Mouse (Mus musculus): ENCODE measurements around the gene Zbtb12. TPM values are rescaled to one million over a fixed set of nuclear protein-coding genes. Genes with fewer than 3 reads are reported as not detected.

The Zbtb12 gene
- total and polyA plus RNA-seq, 3 experiments: 2.4 to 9.3 (median 8.5) TPM

GRCm38 (mm10) chr17:34944362-34944761 lies 65.1 kb downstream of the Zbtb12 start:
- Histone ChIP-seq H3K36me3 (replicated peaks in 1 of 2; ENCODE audit: control insufficient read depth in 1 of 2, insufficient read depth in 1 of 2, low read length in 1 of 2) (peaks cover under 1 to 11% of the 10 kb centered on the region in 2 experiments), H3K27ac (ENCODE audit: insufficient read depth, low read depth) (no peak overlapping the region), H3K4me2 (ENCODE audit: insufficient read depth, low read depth, poor library complexity, severe bottlenecking) (no peak overlapping the region), H3K9ac (ENCODE audit: insufficient read depth, low read depth) (no peak overlapping the region), H3K79me2 (replicated peaks; ENCODE audit: control insufficient read depth, extremely low read depth, insufficient read depth, poor library complexity, severe bottlenecking) (no peaks in the 10 kb centered on the region), H3K4me3 (replicated peaks in 1 of 3; ENCODE audit: low read depth in 2 of 3, low read length in 2 of 3, poor library complexity in 1 of 3) (no peak overlapping the region), H3K9me3 (replicated peaks; ENCODE audit: low read length) (no peaks in the 10 kb centered on the region), H3K4me1 (ENCODE audit: control insufficient read depth in 1 of 2, insufficient read depth in 2 of 2) (peaks cover 0 to 1% of the 10 kb centered on the region in 2 experiments; a peak in 2 of 4 replicates), H3K27me3 (replicated peaks) (no peaks in the 10 kb centered on the region)
- no peak for TF ChIP-seq NRF1 (IDR thresholded peaks at IDR 0.05; ENCODE audit: low read depth, low read length)
- TF ChIP-seq CHD2 (IDR thresholded peaks at IDR 0.05; ENCODE audit: low read length): no peak
- TF ChIP-seq RCOR1 (conservative IDR thresholded peaks at IDR 0.05; ENCODE audit: low read depth, low read length): no peak
- no peak for TF ChIP-seq MAFK (IDR thresholded peaks at IDR 0.05; ENCODE audit: insufficient replicate concordance, low read length)
- no peak for TF ChIP-seq UBTF (IDR thresholded peaks at IDR 0.05; ENCODE audit: low read depth, low read length)
- TF ChIP-seq IRF4 (IDR thresholded peaks at IDR 0.05; ENCODE audit: low read depth, low read length): no peak
- no peak for TF ChIP-seq MYC (IDR thresholded peaks at IDR 0.05; ENCODE audit: low read depth, low read length)
- no peak for TF ChIP-seq RAD21 (IDR thresholded peaks at IDR 0.05; ENCODE audit: low read depth, low read length)
- no peak for TF ChIP-seq ELF1 (IDR thresholded peaks at IDR 0.05; ENCODE audit: low read depth, low read length)
- TF ChIP-seq SIN3A (IDR thresholded peaks at IDR 0.05; ENCODE audit: low read length): no peak
- no peak for TF ChIP-seq POLR2A (IDR thresholded peaks at IDR 0.05; ENCODE audit: low read depth, low read length)
- TF ChIP-seq MAZ (IDR thresholded peaks at IDR 0.05; ENCODE audit: low read depth, low read length): no peak
- TF ChIP-seq PAX5 (IDR thresholded peaks at IDR 0.05; ENCODE audit: low read length): no peak
- TF ChIP-seq EP300 (IDR thresholded peaks at IDR 0.05; ENCODE audit: low read length): no peak
- no peak for TF ChIP-seq TBP (conservative IDR thresholded peaks at IDR 0.05; ENCODE audit: low read depth, low read length)
- no peak for TF ChIP-seq ZNF384 (IDR thresholded peaks at IDR 0.05; ENCODE audit: low read depth, low read length)
- no peak for TF ChIP-seq ZMIZ1 (IDR thresholded peaks at IDR 0.05; ENCODE audit: low read depth, low read length)
- TF ChIP-seq JUND (conservative IDR thresholded peaks at IDR 0.05; ENCODE audit: low read depth, low read length): no peak
- no peak for TF ChIP-seq MXI1 (IDR thresholded peaks at IDR 0.05; ENCODE audit: low read depth, low read length)
- no peak for DNase-seq (ENCODE audit: extremely low read depth)
- dilution Hi-C loops (cut with MboI; ENCODE audit: extremely low pct_ligation_motif_present, extremely low pct_unique_long_range_greater_than_20kb, low sequenced_read_pairs): no loop called here
- in situ Hi-C loops (cut with MboI; ENCODE audit: low pct_ligation_motif_present, low pct_unique_long_range_greater_than_20kb, low sequenced_read_pairs): no loop called here

Other genes starting within 250 kb of the Zbtb12 start
Only the 20 nearest of the 38 such genes appear.
- gene C4b, start 135.6 kb upstream of the Zbtb12 start, total RNA-seq (2012; rRNA removed): 0.13 TPM in 1 of 2 replicates, not detected in the other
- not detected in 2 replicates for gene C4b, start 135.6 kb upstream of the Zbtb12 start, total RNA-seq (2014; rRNA removed)
- not detected in 2 replicates for gene C4b, start 135.6 kb upstream of the Zbtb12 start, polyA plus RNA-seq (2012; ENCODE audit: insufficient read length, low read depth)
- not detected in 2 replicates for gene Cyp21a1, start 74.9 kb upstream of the Zbtb12 start, total RNA-seq (2012; rRNA removed)
- gene Cyp21a1, start 74.9 kb upstream of the Zbtb12 start, total RNA-seq (2014; rRNA removed): not detected in 2 replicates
- not detected in 2 replicates for gene Cyp21a1, start 74.9 kb upstream of the Zbtb12 start, polyA plus RNA-seq (2012; ENCODE audit: insufficient read length, low read depth)
- gene Stk19, start 42.5 kb upstream of the Zbtb12 start, total RNA-seq (2012; rRNA removed): 27.7 and 32.9 TPM in 2 replicates
- gene Stk19, start 42.5 kb upstream of the Zbtb12 start, total RNA-seq (2014; rRNA removed): 21.2 and 22.6 TPM in 2 replicates
- gene Stk19, start 42.5 kb upstream of the Zbtb12 start, polyA plus RNA-seq (2012; ENCODE audit: insufficient read length, low read depth): 37.1 and 41.3 TPM in 2 replicates
- 16.3 and 17.2 TPM in 2 replicates for gene Dxo, start 42.5 kb upstream of the Zbtb12 start, total RNA-seq (2012; rRNA removed)
- gene Dxo, start 42.5 kb upstream of the Zbtb12 start, total RNA-seq (2014; rRNA removed): 6.3 and 10.0 TPM in 2 replicates
- gene Dxo, start 42.5 kb upstream of the Zbtb12 start, polyA plus RNA-seq (2012; ENCODE audit: insufficient read length, low read depth): 26.9 and 31.6 TPM in 2 replicates
- 50.5 and 52.9 TPM in 2 replicates for gene Skiv2l, start 29.3 kb upstream of the Zbtb12 start, total RNA-seq (2012; rRNA removed)
- gene Skiv2l, start 29.3 kb upstream of the Zbtb12 start, total RNA-seq (2014; rRNA removed): 22.0 and 26.1 TPM in 2 replicates
- gene Skiv2l, start 29.3 kb upstream of the Zbtb12 start, polyA plus RNA-seq (2012; ENCODE audit: insufficient read length, low read depth): 35.2 and 44.1 TPM in 2 replicates
- gene Nelfe, start 29.1 kb upstream of the Zbtb12 start, total RNA-seq (2012; rRNA removed): 55.6 and 60.0 TPM in 2 replicates
- gene Nelfe, start 29.1 kb upstream of the Zbtb12 start, total RNA-seq (2014; rRNA removed): 38.7 and 39.6 TPM in 2 replicates
- gene Nelfe, start 29.1 kb upstream of the Zbtb12 start, polyA plus RNA-seq (2012; ENCODE audit: insufficient read length, low read depth): 159 and 177 TPM in 2 replicates
- 0.25 and 0.34 TPM in 2 replicates for gene Cfb, start 17.0 kb upstream of the Zbtb12 start, total RNA-seq (2012; rRNA removed)
- gene Cfb, start 17.0 kb upstream of the Zbtb12 start, total RNA-seq (2014; rRNA removed): not detected in 2 replicates
- 3.4 and 5.9 TPM in 2 replicates for gene Cfb, start 17.0 kb upstream of the Zbtb12 start, polyA plus RNA-seq (2012; ENCODE audit: insufficient read length, low read depth)
- gene Gm20547, start 2.6 kb downstream of the Zbtb12 start, total RNA-seq (2012; rRNA removed): not detected in 2 replicates
- not detected in 2 replicates for gene Gm20547, start 2.6 kb downstream of the Zbtb12 start, total RNA-seq (2014; rRNA removed)
- gene Gm20547, start 2.6 kb downstream of the Zbtb12 start, polyA plus RNA-seq (2012; ENCODE audit: insufficient read length, low read depth): not detected in 2 replicates
- 2.3 and 3.1 TPM in 2 replicates for gene C2, start 18.8 kb downstream of the Zbtb12 start, total RNA-seq (2012; rRNA removed)
- gene C2, start 18.8 kb downstream of the Zbtb12 start, total RNA-seq (2014; rRNA removed): 0.69 and 1.3 TPM in 2 replicates
- gene C2, start 18.8 kb downstream of the Zbtb12 start, polyA plus RNA-seq (2012; ENCODE audit: insufficient read length, low read depth): 4.3 and 6.6 TPM in 2 replicates
- 118 and 150 TPM in 2 replicates for gene Ehmt2, start 19.0 kb downstream of the Zbtb12 start, total RNA-seq (2012; rRNA removed)
- gene Ehmt2, start 19.0 kb downstream of the Zbtb12 start, total RNA-seq (2014; rRNA removed): 68.7 and 73.5 TPM in 2 replicates
- 100 and 113 TPM in 2 replicates for gene Ehmt2, start 19.0 kb downstream of the Zbtb12 start, polyA plus RNA-seq (2012; ENCODE audit: insufficient read length, low read depth)
- 0.38 and 0.55 TPM in 2 replicates for gene Slc44a4, start 35.0 kb downstream of the Zbtb12 start, total RNA-seq (2012; rRNA removed)
- gene Slc44a4, start 35.0 kb downstream of the Zbtb12 start, total RNA-seq (2014; rRNA removed): 0.62 and 0.66 TPM in 2 replicates
- 1.1 and 1.4 TPM in 2 replicates for gene Slc44a4, start 35.0 kb downstream of the Zbtb12 start, polyA plus RNA-seq (2012; ENCODE audit: insufficient read length, low read depth)
- 27.5 and 31.2 TPM in 2 replicates for gene Neu1, start 51.8 kb downstream of the Zbtb12 start, total RNA-seq (2012; rRNA removed)
- 28.8 and 32.0 TPM in 2 replicates for gene Neu1, start 51.8 kb downstream of the Zbtb12 start, total RNA-seq (2014; rRNA removed)
- 31.9 and 35.4 TPM in 2 replicates for gene Neu1, start 51.8 kb downstream of the Zbtb12 start, polyA plus RNA-seq (2012; ENCODE audit: insufficient read length, low read depth)
- gene Hspa1b, start 79.8 kb downstream of the Zbtb12 start, total RNA-seq (2012; rRNA removed): 0.08 and 0.25 TPM in 2 replicates
- gene Hspa1b, start 79.8 kb downstream of the Zbtb12 start, total RNA-seq (2014; rRNA removed): 0.15 and 0.30 TPM in 2 replicates
- 0.15 TPM in 1 of 2 replicates, not detected in the other for gene Hspa1b, start 79.8 kb downstream of the Zbtb12 start, polyA plus RNA-seq (2012; ENCODE audit: insufficient read length, low read depth)
- gene Gm20481, start 90.4 kb downstream of the Zbtb12 start, total RNA-seq (2012; rRNA removed): not detected in 2 replicates
- gene Gm20481, start 90.4 kb downstream of the Zbtb12 start, total RNA-seq (2014; rRNA removed): not detected in 2 replicates
- gene Gm20481, start 90.4 kb downstream of the Zbtb12 start, polyA plus RNA-seq (2012; ENCODE audit: insufficient read length, low read depth): not detected in 2 replicates
- not detected in 2 replicates for gene Hspa1a, start 92.7 kb downstream of the Zbtb12 start, total RNA-seq (2012; rRNA removed)
- not detected in 2 replicates for gene Hspa1a, start 92.7 kb downstream of the Zbtb12 start, total RNA-seq (2014; rRNA removed)
- gene Hspa1a, start 92.7 kb downstream of the Zbtb12 start, polyA plus RNA-seq (2012; ENCODE audit: insufficient read length, low read depth): not detected in 2 replicates
- 0.30 and 0.38 TPM in 2 replicates for gene Hspa1l, start 93.2 kb downstream of the Zbtb12 start, total RNA-seq (2012; rRNA removed)
- not detected in 2 replicates for gene Hspa1l, start 93.2 kb downstream of the Zbtb12 start, total RNA-seq (2014; rRNA removed)
- 1.1 and 1.4 TPM in 2 replicates for gene Hspa1l, start 93.2 kb downstream of the Zbtb12 start, polyA plus RNA-seq (2012; ENCODE audit: insufficient read length, low read depth)
- 104 and 120 TPM in 2 replicates for gene Lsm2, start 102.4 kb downstream of the Zbtb12 start, total RNA-seq (2012; rRNA removed)
- gene Lsm2, start 102.4 kb downstream of the Zbtb12 start, total RNA-seq (2014; rRNA removed): 134 and 135 TPM in 2 replicates
- gene Lsm2, start 102.4 kb downstream of the Zbtb12 start, polyA plus RNA-seq (2012; ENCODE audit: insufficient read length, low read depth): 274 and 345 TPM in 2 replicates
- 238 and 277 TPM in 2 replicates for gene Vars, start 121.5 kb downstream of the Zbtb12 start, total RNA-seq (2012; rRNA removed)
- gene Vars, start 121.5 kb downstream of the Zbtb12 start, total RNA-seq (2014; rRNA removed): 90.3 and 97.4 TPM in 2 replicates
- gene Vars, start 121.5 kb downstream of the Zbtb12 start, polyA plus RNA-seq (2012; ENCODE audit: insufficient read length, low read depth): 253 and 280 TPM in 2 replicates
- 0.42 and 0.46 TPM in 2 replicates for gene Vwa7, start 137.1 kb downstream of the Zbtb12 start, total RNA-seq (2012; rRNA removed)
- 0.07 TPM in 1 of 2 replicates, not detected in the other for gene Vwa7, start 137.1 kb downstream of the Zbtb12 start, total RNA-seq (2014; rRNA removed)
- gene Vwa7, start 137.1 kb downstream of the Zbtb12 start, polyA plus RNA-seq (2012; ENCODE audit: insufficient read length, low read depth): 0.94 and 1.2 TPM in 2 replicates
- gene Sapcd1, start 148.5 kb downstream of the Zbtb12 start, total RNA-seq (2012; rRNA removed): 94.1 and 124 TPM in 2 replicates
- 130 and 142 TPM in 2 replicates for gene Sapcd1, start 148.5 kb downstream of the Zbtb12 start, total RNA-seq (2014; rRNA removed)
- gene Sapcd1, start 148.5 kb downstream of the Zbtb12 start, polyA plus RNA-seq (2012; ENCODE audit: insufficient read length, low read depth): 94.4 and 105 TPM in 2 replicates

Data from CH12.LX (cell line).